8 mouse cellular contexts compared by ENCODE assay signal in the genomic region with DNA sequence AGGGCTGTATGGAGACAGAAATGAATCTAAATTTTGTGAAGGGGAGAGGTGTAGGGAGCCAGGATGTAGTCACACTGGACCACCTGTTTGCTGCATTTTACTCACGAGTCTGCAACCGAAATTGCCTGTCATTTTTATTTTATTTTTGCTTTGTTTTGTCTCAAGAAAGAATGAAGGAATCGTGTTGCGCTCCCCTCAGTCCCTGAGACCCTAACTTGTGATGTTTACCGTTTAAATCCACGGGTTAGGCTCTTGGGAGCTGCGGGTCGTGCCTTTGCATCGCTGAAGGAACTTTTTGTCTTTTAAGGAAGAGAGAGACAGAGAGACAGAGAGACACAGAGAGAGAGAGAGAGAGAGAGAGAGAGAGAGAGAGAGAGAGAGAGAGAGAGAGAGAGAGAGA.
A peak's percentile ranks its signal among the peaks of the same experiment; 100 is the strongest.
DNase-seq lines count a peak whose midpoint lies in the region; ATAC-seq lines count a peak whose summit lies in the region.

No protein-coding gene starts in this region.

- peaks cover 3% of the 10 kb centered on the region; the same call in 1 of the 2 replicates for H3K27me3 ChIP-seq in liver, embryonic 11.5 days (replicated peaks; ENCODE audit: control insufficient read depth, insufficient read depth, low read length)
- H3K27me3 ChIP-seq in forebrain, embryonic 11.5 days (ENCODE audit: control insufficient read depth, insufficient read depth, low read length), result no peaks in the 10 kb centered on the region
- no peaks in the 10 kb centered on the region for H3K27me3 ChIP-seq in intestine, embryonic 14.5 days (replicated peaks; ENCODE audit: control insufficient read depth, insufficient read depth, low read length)
- H3K27me3 ChIP-seq in neural tube, embryonic 13.5 days, result no peaks in the 10 kb centered on the region

- H3K4me2 ChIP-seq in liver, embryonic 11.5 days, result peak overlapping the region; percentile 56
- H3K4me2 ChIP-seq in forebrain, embryonic 11.5 days (ENCODE audit: low read depth, low read length, severe bottlenecking), result peak overlapping the region; percentile 58
- H3K4me2 ChIP-seq in intestine, embryonic 14.5 days (ENCODE audit: low read length), result peak overlapping the region; percentile 56
- H3K4me2 ChIP-seq in neural tube, embryonic 13.5 days, result peak overlapping the region; percentile 83

- H3K9ac ChIP-seq in liver, embryonic 11.5 days (ENCODE audit: low read depth, low read length), result peak overlapping the region; percentile 65
- H3K9ac ChIP-seq in forebrain, embryonic 11.5 days (ENCODE audit: low read length), result peak overlapping the region; percentile 95
- peak overlapping the region; percentile 93 for H3K9ac ChIP-seq in intestine, embryonic 14.5 days (ENCODE audit: low read length)
- peak overlapping the region; percentile 100 for H3K9ac ChIP-seq in neural tube, embryonic 13.5 days

- ATAC-seq in liver, embryonic 11.5 days (replicated peaks; ENCODE audit: low FRiP score), result no peak
- ATAC-seq in forebrain, embryonic 11.5 days (replicated peaks; ENCODE audit: low FRiP score), result no peak
- ATAC-seq in intestine, embryonic 14.5 days (replicated peaks; ENCODE audit: low FRiP score, low TSS enrichment, low read depth), result no peak
- no peak for ATAC-seq in neural tube, embryonic 13.5 days (ENCODE audit: low read depth)

- H3K9me3 ChIP-seq in liver, embryonic 11.5 days (ENCODE audit: control insufficient read depth, low read length), result no peaks in the 10 kb centered on the region
- H3K9me3 ChIP-seq in forebrain, embryonic 11.5 days (ENCODE audit: control insufficient read depth, low read length), result no peaks in the 10 kb centered on the region
- no peaks in the 10 kb centered on the region for H3K9me3 ChIP-seq in intestine, embryonic 14.5 days (ENCODE audit: control insufficient read depth, low read length)
- H3K9me3 ChIP-seq in neural tube, embryonic 13.5 days, result no peaks in the 10 kb centered on the region

- no peaks in the 10 kb centered on the region for H3K36me3 ChIP-seq in liver, embryonic 11.5 days (ENCODE audit: control insufficient read depth, insufficient read depth, low read length)
- H3K36me3 ChIP-seq in forebrain, embryonic 11.5 days (ENCODE audit: control insufficient read depth, insufficient read depth, low read length), result no peaks in the 10 kb centered on the region
- H3K36me3 ChIP-seq in intestine, embryonic 14.5 days (ENCODE audit: control insufficient read depth, insufficient read depth, low read length), result peaks cover 7% of the 10 kb centered on the region; the same call in 1 of the 2 replicates
- peaks cover 6% of the 10 kb centered on the region; the same call in 1 of the 2 replicates for H3K36me3 ChIP-seq in neural tube, embryonic 13.5 days

- H3K27ac ChIP-seq in liver, embryonic 11.5 days (ENCODE audit: low read depth, low read length), result peak overlapping the region; percentile 53
- H3K27ac ChIP-seq in forebrain, embryonic 11.5 days (ENCODE audit: low read depth, low read length), result peak overlapping the region; percentile 96
- H3K27ac ChIP-seq in intestine, embryonic 14.5 days (ENCODE audit: low read depth), result peak overlapping the region; percentile 94
- peak overlapping the region; percentile 100 for H3K27ac ChIP-seq in neural tube, embryonic 13.5 days (replicated peaks)

- DNase-seq in liver, embryonic 11.5 days (ENCODE audit: low spot score), result no peak
- no peak for DNase-seq in liver
- no peak for DNase-seq in forebrain, embryonic 11.5 days (ENCODE audit: low spot score)
- DNase-seq in intestine, embryonic 14.5 days (ENCODE audit: low spot score), result no peak
- DNase-seq in right cerebral cortex, postnatal 14 days, result no peak
- no peak for DNase-seq in testis, postnatal 10 days (ENCODE audit: low spot score)
- no peak for DNase-seq in thymus, postnatal 10 days (ENCODE audit: low spot score in 2 of 2)

- peak overlapping the region; percentile 42 for H3K4me3 ChIP-seq in liver, embryonic 11.5 days (ENCODE audit: low read depth, low read length)
- peak overlapping the region; percentile 67 for H3K4me3 ChIP-seq in forebrain, embryonic 11.5 days (ENCODE audit: low read depth, low read length)
- H3K4me3 ChIP-seq in intestine, embryonic 14.5 days (ENCODE audit: low read depth, low read length), result peak overlapping the region; percentile 85
- peak overlapping the region; percentile 90 for H3K4me3 ChIP-seq in neural tube, embryonic 13.5 days

- 24% methylated on average over 9 of the region's 9 CpGs for WGBS in liver, embryonic 11.5 days
- 8% methylated on average over 9 of the region's 9 CpGs for WGBS in forebrain, embryonic 11.5 days
- 12% methylated on average over 9 of the region's 9 CpGs for WGBS in intestine, embryonic 14.5 days
- 16% methylated on average over 9 of the region's 9 CpGs for WGBS in neural tube, embryonic 13.5 days

- no peaks in the 10 kb centered on the region for H3K4me1 ChIP-seq in liver, embryonic 11.5 days (replicated peaks; ENCODE audit: control insufficient read depth, insufficient read depth, low read length)
- H3K4me1 ChIP-seq in forebrain, embryonic 11.5 days (replicated peaks; ENCODE audit: control insufficient read depth, insufficient read depth, low read length), result peaks cover 14% of the 10 kb centered on the region
- H3K4me1 ChIP-seq in intestine, embryonic 14.5 days (replicated peaks; ENCODE audit: control insufficient read depth, insufficient read depth, low read length), result peaks cover 12% of the 10 kb centered on the region; the same call in 1 of the 2 replicates
- H3K4me1 ChIP-seq in neural tube, embryonic 13.5 days (replicated peaks), result peaks cover 41% of the 10 kb centered on the region
